Mouse (Mus musculus) heart, embryonic 14.5 days (tissue): ENCODE measurements around the gene Ndufs2. TPM values are rescaled to one million over a fixed set of nuclear protein-coding genes. Genes with fewer than 3 reads are reported as not detected.

ENCODE experiments used
- ATAC-seq: fragments of 200-750 bp; cut with Nextera tagmentation; 2 replicates; pipeline ENCODE4 v1.8.0; 2017; ENCODE audit warnings: low read depth, moderate TSS enrichment; ENCODE audit not compliant: insufficient number of reproducible peaks, insufficient read depth, low FRiP score
- H3K27ac ChIP-seq, 2 experiments: fragments of 200-500 bp in 1 of 2; fragments of 300-500 bp in 1 of 2; sonication (generic) in 1 of 2; replicated peaks in 1 of 2; 2 replicates each; pipeline ENCODE4 v1.5.1; 2012 to 2014; ENCODE audit warnings: low read depth in 2 of 2, low read length in 2 of 2, control low read depth in 1 of 2, mild to moderate bottlenecking in 1 of 2, mixed read lengths in 1 of 2; ENCODE audit not compliant: control insufficient read depth in 1 of 2, insufficient read depth in 1 of 2
- H3K27me3 ChIP-seq: fragments of 300-500 bp; sonication (generic); 2 replicates; pipeline ENCODE4 v1.6.1; 2014; ENCODE audit warnings: mild to moderate bottlenecking, low read length, control low read depth; ENCODE audit not compliant: control insufficient read depth, insufficient read depth
- H3K36me3 ChIP-seq: fragments of 300-500 bp; sonication (generic); 2 replicates; pipeline ENCODE4 v1.6.1; 2014; ENCODE audit warnings: mild to moderate bottlenecking, control low read depth, low read length, mixed read lengths; ENCODE audit not compliant: control insufficient read depth, insufficient read depth
- H3K4me1 ChIP-seq, 2 experiments: fragments of 200-500 bp in 1 of 2; fragments of 300-500 bp in 1 of 2; sonication (generic) in 1 of 2; 2 replicates each; pipeline ENCODE4 v1.6.1; 2012 to 2014; ENCODE audit warnings: low read length in 2 of 2, control low read depth in 1 of 2, mixed read lengths in 1 of 2; ENCODE audit not compliant: control insufficient read depth in 2 of 2, insufficient read depth in 2 of 2
- H3K4me2 ChIP-seq: fragments of 300-500 bp; sonication (generic); 2 replicates; pipeline ENCODE4 v1.6.1; 2014; ENCODE audit warnings: mild to moderate bottlenecking, low read length
- H3K4me3 ChIP-seq, 2 experiments: fragments of 200-500 bp in 1 of 2; fragments of 300-500 bp in 1 of 2; sonication (generic) in 1 of 2; 2 replicates each; pipeline ENCODE4 v1.5.1; 2012 to 2014; ENCODE audit warnings: low read length in 2 of 2, mild to moderate bottlenecking in 2 of 2, control low read depth in 1 of 2, low read depth in 1 of 2, moderate library complexity in 1 of 2; ENCODE audit not compliant: control insufficient read depth in 1 of 2, insufficient read depth in 1 of 2
- H3K9ac ChIP-seq: fragments of 300-500 bp; sonication (generic); 2 replicates; pipeline ENCODE4 v1.6.1; 2014; ENCODE audit warnings: mild to moderate bottlenecking, low read length
- H3K9me3 ChIP-seq: fragments of 300-500 bp; sonication (generic); 2 replicates; pipeline ENCODE4 v1.6.1; 2016; ENCODE audit warnings: low read length, control low read depth; ENCODE audit not compliant: control insufficient read depth
- WGBS: fragments of 180-500 bp; shearing (Covaris S2); extraction: QIAGEN DNeasy Blood & Tissue Kit; methylation state at CpG from one replicate; pipeline ENCODE4 v1.1.7; 2014; 5-methylcytosine and 5-hydroxymethylcytosine counted together
- polyA plus RNA-seq: library from polyadenylated mRNA; unstranded; fragments of >200 nt; fragmentation: Nextera tagmentation; extraction: Ambion mirVana; gene quantifications from 2 replicates; pipeline ENCODE4 v1.2.1, GENCODE M21; 2014

Ndufs2 gene
- 541 and 561 TPM in 2 replicates for polyA plus RNA-seq

DNA sequence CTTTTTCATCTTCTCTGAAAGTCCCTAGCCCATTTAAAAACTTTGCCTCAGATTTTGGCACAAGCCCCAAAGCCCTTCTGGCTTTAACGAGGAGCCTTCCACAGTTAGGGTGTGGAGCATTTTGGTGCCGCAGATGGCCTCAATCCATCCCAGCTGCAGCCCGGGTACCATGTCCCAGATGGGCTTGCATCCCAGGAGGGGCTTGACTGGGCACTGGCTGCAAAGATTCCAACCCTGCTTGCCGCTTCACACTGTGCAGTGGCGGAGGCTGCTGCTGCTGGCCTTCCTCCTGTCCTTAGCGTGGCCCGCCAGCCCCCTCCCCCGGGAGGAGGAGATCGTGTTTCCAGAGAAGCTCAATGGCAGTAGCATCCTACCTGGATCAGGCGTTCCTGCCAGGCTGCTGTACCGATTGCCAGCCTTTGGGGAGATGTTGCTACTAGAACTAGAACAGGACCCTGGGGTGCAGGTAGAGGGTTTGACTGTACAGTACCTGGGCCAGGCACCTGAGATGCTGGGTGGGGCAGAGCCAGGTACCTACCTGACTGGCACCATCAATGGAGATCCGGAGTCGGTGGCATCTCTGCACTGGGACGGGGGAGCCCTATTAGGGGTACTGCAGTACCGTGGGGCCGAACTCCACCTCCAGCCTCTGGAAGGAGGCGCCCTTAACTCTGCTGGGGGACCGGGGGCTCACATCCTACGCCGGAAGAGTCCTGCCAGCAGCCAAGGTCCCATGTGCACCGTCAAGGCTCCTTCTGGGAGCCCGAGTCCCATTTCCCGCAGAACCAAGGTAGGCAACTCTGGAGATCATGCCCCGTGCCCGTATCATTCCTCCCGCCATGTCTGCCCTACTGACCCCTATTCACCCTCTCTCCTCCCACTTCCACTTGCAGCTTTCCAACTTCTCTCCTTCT lies at the start of gene Ndufs2:
Gene Ndufs2 (minus strand): TSS at position 709 of the 914 bp plus-strand sequence.
- peak within 1 kb of the TSS; percentile 63 for H3K4me2 ChIP-seq
- H3K9ac ChIP-seq, result peak within 1 kb of the TSS; percentile 62
- ATAC-seq, result no peak
- H3K4me3 ChIP-seq, result peak within 1 kb of the TSS; percentile 26 to 31
- peak within 1 kb of the TSS; percentile 40 to 56; a peak in 3 of 4 replicates for H3K27ac ChIP-seq
- H3K9me3 ChIP-seq, result no peaks in the 10 kb centered on the region
- H3K36me3 ChIP-seq, result no peaks in the 10 kb centered on the region
- 30% methylated on average over 26 of the region's 26 CpGs for WGBS
- H3K27me3 ChIP-seq, result no peaks in the 10 kb centered on the region
- peaks cover 28 to 44% of the 10 kb centered on the region in 2 experiments for H3K4me1 ChIP-seq

DNA sequence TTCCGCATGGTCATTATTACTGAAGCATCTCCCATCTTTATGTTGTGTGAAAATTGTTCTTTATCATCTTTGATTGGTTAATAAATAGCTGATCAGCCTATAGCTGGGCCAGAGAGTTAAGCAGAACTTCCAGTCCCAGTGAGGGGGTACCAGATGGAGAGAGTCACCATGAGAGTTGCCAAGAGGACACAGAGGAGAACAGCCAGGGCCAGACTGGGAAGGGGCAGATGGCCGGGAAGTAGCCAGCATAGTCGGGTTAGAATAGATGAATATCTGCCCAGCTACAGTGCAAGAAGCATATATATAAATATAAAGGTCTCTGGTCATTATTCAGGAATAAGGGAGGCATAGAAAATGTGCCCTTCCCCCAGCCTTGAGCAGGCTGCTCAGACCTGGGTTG lies 47.0 kb upstream of the Ndufs2 start:
- Histone ChIP-seq H3K27ac (no peak overlapping the region), H3K9ac (no peak overlapping the region), H3K4me3 (no peak overlapping the region), H3K27me3 (peaks cover 12% of the 10 kb centered on the region), H3K4me2 (no peak overlapping the region), H3K4me1 (peaks cover 0 to 5% of the 10 kb centered on the region in 2 experiments; a peak in 2 of 4 replicates), H3K36me3 (no peaks in the 10 kb centered on the region), H3K9me3 (no peaks in the 10 kb centered on the region)
- ATAC-seq, result no peak
- WGBS, result 46% methylated on average over 3 of the region's 3 CpGs

DNA sequence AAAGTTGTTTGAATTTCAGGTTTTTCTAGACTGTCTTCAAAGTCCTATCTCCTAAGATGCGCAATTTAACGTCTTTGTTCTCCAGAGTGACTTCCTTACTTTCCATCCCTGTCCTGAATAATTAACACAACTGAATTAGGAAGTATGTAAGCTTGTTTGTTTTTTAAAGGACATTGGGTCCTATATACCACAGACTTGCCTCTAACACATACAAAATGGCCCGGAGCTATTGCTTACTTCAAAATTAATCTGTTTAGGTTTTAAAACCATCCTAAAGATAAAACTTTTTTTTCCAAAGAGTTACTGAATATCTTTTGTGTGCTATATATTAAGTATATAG lies 43.8 kb upstream of the Ndufs2 start:
- peak overlapping the region; percentile 65 for H3K4me2 ChIP-seq
- peaks cover under 1% of the 10 kb centered on the region for H3K36me3 ChIP-seq
- ATAC-seq, result no peak
- 18% methylated on average over 3 of the region's 3 CpGs for WGBS
- peaks cover 12% of the 10 kb centered on the region for H3K27me3 ChIP-seq
- peak overlapping the region; percentile 85 to 99 for H3K4me3 ChIP-seq
- peak overlapping the region; percentile 93 to 97 for H3K27ac ChIP-seq
- H3K9ac ChIP-seq, result peak overlapping the region; percentile 93
- no peaks in the 10 kb centered on the region for H3K9me3 ChIP-seq
- peaks cover 0 to 5% of the 10 kb centered on the region in 2 experiments; a peak in 2 of 4 replicates for H3K4me1 ChIP-seq

DNA sequence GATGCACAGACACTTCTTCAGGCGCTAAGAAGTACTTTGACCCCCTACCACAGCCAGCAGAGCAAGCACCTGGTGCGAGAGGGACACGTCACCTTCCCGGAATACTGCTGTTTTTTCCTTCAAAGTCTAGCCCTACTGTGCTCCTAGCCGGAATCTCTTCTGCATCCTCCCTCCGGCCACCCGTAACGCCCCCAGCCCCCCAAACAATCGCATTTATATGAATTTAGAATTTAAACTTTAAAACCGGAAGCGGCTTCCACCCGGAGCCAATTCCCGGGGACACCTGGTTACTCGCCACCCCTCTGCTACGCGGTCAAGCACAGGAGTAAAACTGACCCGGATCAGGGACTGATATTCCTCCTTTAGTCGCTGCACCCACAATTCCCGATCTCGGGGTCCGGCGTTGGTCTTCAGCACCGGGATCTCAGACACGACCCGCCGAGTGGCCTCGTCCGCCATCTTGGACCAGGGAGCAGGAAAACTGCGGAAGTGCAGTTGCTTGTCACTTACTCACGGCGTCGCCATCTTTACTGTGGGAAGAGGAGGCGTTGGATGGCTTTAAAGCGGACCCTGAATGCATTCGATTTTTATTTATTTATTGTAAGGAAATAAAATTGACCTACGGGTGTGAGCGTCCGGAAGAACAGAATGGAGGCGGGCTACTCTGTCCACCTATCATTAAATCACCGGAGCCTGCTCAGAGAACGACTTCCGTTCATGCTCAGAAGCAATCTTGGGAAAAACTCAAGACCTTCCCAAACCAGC lies 43.3 kb upstream of the Ndufs2 start, which contains the start of gene Ufc1:
Gene Ufc1 (minus strand): TSS at position 727 of the 765 bp plus-strand sequence.
- H3K27me3 ChIP-seq, result peaks cover 12% of the 10 kb centered on the region
- H3K9me3 ChIP-seq, result no peaks in the 10 kb centered on the region
- peaks cover 6% of the 10 kb centered on the region for H3K36me3 ChIP-seq
- peak within 1 kb of the TSS; percentile 85 to 99 for H3K4me3 ChIP-seq
- peaks cover 0 to 5% of the 10 kb centered on the region in 2 experiments; a peak in 2 of 4 replicates for H3K4me1 ChIP-seq
- peak within 1 kb of the TSS; percentile 65 for H3K4me2 ChIP-seq
- WGBS, result under 1% methylated on average over 42 of the region's 42 CpGs
- peak within 1 kb of the TSS; percentile 93 to 97 for H3K27ac ChIP-seq
- H3K9ac ChIP-seq, result peak within 1 kb of the TSS; percentile 93
- peak; percentile 59 for ATAC-seq

DNA sequence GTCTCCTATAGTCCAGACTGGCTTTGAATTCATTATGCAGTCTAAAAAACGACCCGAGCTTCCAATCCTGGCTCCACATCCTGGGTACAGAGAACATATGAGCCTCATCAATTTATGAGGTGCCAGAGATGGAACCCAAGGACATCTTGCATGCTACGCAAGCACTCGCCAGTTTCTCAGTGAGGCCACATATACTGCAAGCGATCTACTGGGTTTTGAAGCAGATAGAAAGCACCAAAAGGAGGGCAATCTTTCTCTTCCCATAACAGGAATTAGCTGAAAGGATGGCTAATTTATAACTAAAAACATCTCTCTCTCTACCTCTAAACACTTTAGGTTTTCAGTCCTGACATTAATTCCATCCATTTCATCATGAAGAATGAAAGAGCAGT lies 42.7 kb upstream of the Ndufs2 start:
- Histone ChIP-seq H3K27me3 (peaks cover 12% of the 10 kb centered on the region), H3K4me2 (peak overlapping the region; percentile 65), H3K27ac (peak overlapping the region; percentile 93 to 97), H3K9me3 (no peaks in the 10 kb centered on the region), H3K4me1 (peaks cover 0 to 5% of the 10 kb centered on the region in 2 experiments; a peak in 2 of 4 replicates), H3K4me3 (peak overlapping the region; percentile 85 to 99), H3K9ac (peak overlapping the region; percentile 93), H3K36me3 (peaks cover 12% of the 10 kb centered on the region)
- no peak for ATAC-seq
- WGBS, result 45% methylated on average over 5 of the region's 5 CpGs

DNA sequence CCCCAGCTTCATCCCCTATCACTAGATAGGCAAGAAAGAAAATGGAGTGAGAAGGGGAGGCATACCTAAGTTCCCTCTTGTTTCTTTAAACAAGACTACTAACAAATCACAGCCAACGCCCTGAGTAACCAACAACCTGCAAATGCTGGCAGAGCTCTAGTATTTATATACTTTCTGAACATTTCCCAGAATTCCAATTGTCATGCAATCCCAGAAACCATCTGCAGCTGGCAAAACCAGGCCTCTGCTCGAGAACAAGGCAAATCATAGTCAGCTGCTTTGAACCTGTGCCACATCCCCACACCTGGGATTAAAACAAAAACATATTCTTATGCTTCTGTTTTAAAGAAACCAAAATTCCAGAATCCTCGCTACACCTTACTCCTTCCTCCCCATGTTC lies 42.2 kb upstream of the Ndufs2 start:
- H3K4me2 ChIP-seq, result peak overlapping the region; percentile 65
- 90% methylated on average over 3 of the region's 3 CpGs for WGBS
- H3K4me3 ChIP-seq, result peak overlapping the region in 1 of 2 experiments; percentile 85; a peak in 1 of 4 replicates

DNA sequence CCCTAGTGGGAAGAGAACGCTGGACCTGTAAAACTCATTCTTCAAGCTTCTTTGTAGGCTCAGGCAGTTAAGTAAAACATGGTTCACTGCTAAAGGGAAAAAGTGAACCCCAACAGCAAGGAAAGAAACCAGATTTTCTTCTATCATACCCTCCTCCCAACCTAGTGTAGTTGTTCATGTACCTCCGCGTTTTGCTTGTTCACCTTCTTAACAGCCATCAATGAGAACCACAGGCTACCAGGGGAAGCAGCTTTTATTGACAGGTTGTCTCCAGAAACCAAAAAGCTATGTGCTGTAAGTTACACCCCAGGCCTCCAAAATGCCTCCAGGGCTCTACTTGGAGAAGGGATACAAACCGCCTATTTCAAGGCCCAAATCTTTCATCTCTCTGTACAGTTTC lies 37.1 kb upstream of the Ndufs2 start:
- H3K4me3 ChIP-seq, result peak overlapping the region in 1 of 2 experiments; percentile 80; a peak in 2 of 4 replicates
- 60% methylated on average over 4 of the region's 4 CpGs for WGBS
- no peak for ATAC-seq

More for the DNA sequence above, 42.2 kb upstream of the Ndufs2 start:
- no peaks in the 10 kb centered on the region for H3K9me3 ChIP-seq
- H3K9ac ChIP-seq, result no peak overlapping the region
- H3K4me1 ChIP-seq, result peaks cover 0 to 7% of the 10 kb centered on the region in 2 experiments; a peak in 3 of 4 replicates
- no peak for ATAC-seq
- peaks cover 12% of the 10 kb centered on the region for H3K27me3 ChIP-seq
- peaks cover 18% of the 10 kb centered on the region for H3K36me3 ChIP-seq
- no peak overlapping the region for H3K27ac ChIP-seq

More for the DNA sequence above, 37.1 kb upstream of the Ndufs2 start:
- Histone ChIP-seq H3K9ac (no peak overlapping the region), H3K4me1 (peaks cover 4 to 18% of the 10 kb centered on the region in 2 experiments), H3K27me3 (no peaks in the 10 kb centered on the region), H3K4me2 (peak overlapping the region; percentile 65), H3K9me3 (no peaks in the 10 kb centered on the region), H3K27ac (peak overlapping the region in 1 of 2 experiments; percentile 39; a peak in 1 of 4 replicates), H3K36me3 (peaks cover 55% of the 10 kb centered on the region)
